Mouse (Mus musculus): Measurements from ENCODE around the gene Tanc1. TPM values are rescaled to one million over a fixed set of nuclear protein-coding genes. Genes with fewer than 3 reads are reported as not detected.

The Tanc1 gene
- polyA plus RNA-seq, 2 experiments, result 1.1 to 1.3 TPM

DNA sequence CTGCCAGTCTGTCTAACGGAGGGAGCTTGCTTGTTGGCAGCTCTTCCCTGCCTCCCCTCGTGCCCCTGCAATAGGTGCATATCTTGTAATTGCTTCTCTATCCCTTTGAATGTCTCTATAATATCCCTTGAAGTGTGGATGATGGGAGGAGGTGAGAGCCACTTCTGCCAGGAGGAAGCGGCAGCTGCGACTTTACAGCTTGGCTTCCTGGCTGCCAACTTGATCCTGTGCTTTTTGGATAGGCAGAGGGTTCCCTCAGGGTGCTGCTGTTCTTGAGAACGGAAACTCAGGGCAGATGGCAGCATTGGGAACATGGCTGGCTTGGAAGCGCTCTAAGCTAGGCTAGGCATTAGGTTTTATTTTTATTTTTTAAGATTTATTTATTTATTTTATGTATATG is 183.0 kb downstream of the Tanc1 start:
- TF ChIP-seq EP300 (IDR thresholded peaks at IDR 0.05; ENCODE audit: low read depth) (no peak), CTCF (IDR thresholded peaks at IDR 0.05; ENCODE audit: low read depth) (no peak)
- Histone ChIP-seq H3K27me3 (ENCODE audit: control insufficient read depth, insufficient read depth, low read length) (no peaks in the 10 kb centered on the region), H3K27ac (no peak overlapping the region), H3K36me3 (replicated peaks; ENCODE audit: control insufficient read depth, insufficient read depth, low read depth) (no peaks in the 10 kb centered on the region), H3K9ac (replicated peaks) (no peak overlapping the region), H3K4me2 (ENCODE audit: low read depth) (no peak overlapping the region), H3K4me3 (ENCODE audit: insufficient read depth in 1 of 2, low read depth in 2 of 2, low read length in 2 of 2) (no peak overlapping the region), H3K4me1 (replicated peaks; ENCODE audit: control insufficient read depth in 2 of 2, insufficient read depth in 2 of 2, low read length in 1 of 2) (peaks cover 0 to 4% of the 10 kb centered on the region in 2 experiments; a peak in 2 of 4 replicates), H3K9me3 (ENCODE audit: control insufficient read depth, low read length) (no peaks in the 10 kb centered on the region)
- DNase-seq (ENCODE audit: low read depth in 3 of 3, low spot score in 3 of 3) (no peak), ATAC-seq (ENCODE audit: insufficient read depth) (no peak)
- 73% methylated on average over 6 of the region's 6 CpGs for WGBS (ENCODE audit: insufficient replicate concordance)

DNA sequence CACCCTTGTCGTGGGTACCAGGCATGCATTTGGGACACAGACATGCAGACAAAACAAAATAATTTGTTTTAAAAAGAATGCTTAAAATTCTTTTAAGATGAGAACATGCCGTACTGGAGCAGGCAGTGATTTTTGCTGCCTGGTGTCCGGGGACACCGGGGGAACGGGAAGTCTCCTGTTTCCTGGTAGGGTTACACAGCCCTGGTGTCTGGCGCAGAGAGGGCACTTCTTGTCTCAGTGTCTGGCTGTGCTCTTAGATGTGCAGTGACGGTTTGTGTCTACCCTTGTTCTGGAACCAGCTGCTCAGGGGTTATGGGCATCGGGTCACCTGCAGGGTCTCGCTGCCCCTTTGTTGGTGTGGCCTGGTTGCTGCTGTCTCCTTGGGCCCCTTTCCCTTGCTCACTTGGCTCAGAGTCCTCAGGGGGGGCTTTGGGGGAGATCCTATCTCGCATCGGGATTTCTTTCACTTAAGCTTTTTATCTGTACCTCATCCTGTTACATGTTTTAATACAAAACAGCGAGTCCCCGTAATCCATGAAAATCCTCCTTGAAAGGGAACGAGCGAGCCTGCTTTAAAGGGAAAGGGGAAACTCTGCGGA is 187.2 kb downstream of the Tanc1 start:
- Histone ChIP-seq H3K27me3 (ENCODE audit: control insufficient read depth, insufficient read depth, low read length) (no peaks in the 10 kb centered on the region), H3K4me3 (ENCODE audit: insufficient read depth in 1 of 2, low read depth in 2 of 2, low read length in 2 of 2) (no peak overlapping the region), H3K4me1 (replicated peaks; ENCODE audit: control insufficient read depth in 2 of 2, insufficient read depth in 2 of 2, low read length in 1 of 2) (no peaks in the 10 kb centered on the region; a peak in 1 of 4 replicates), H3K36me3 (replicated peaks; ENCODE audit: control insufficient read depth, insufficient read depth, low read depth) (no peaks in the 10 kb centered on the region), H3K9ac (replicated peaks) (no peak overlapping the region), H3K27ac (no peak overlapping the region), H3K9me3 (ENCODE audit: control insufficient read depth, low read length) (no peaks in the 10 kb centered on the region), H3K4me2 (ENCODE audit: low read depth) (no peak overlapping the region)
- ATAC-seq (ENCODE audit: insufficient read depth), result no peak
- WGBS (ENCODE audit: insufficient replicate concordance), result 71% methylated on average over 16 of the region's 16 CpGs
- no peak for TF ChIP-seq EP300 (IDR thresholded peaks at IDR 0.05; ENCODE audit: low read depth)
- TF ChIP-seq CTCF (IDR thresholded peaks at IDR 0.05; ENCODE audit: low read depth), result no peak
- no peak for DNase-seq (ENCODE audit: low read depth in 3 of 3, low spot score in 3 of 3)

- WGBS (ENCODE audit: insufficient replicate concordance), result 68% methylated on average over 14 of the region's 14 CpGs
- ATAC-seq (ENCODE audit: insufficient read depth), result no peak
- Histone ChIP-seq H3K9ac (replicated peaks) (no peak overlapping the region), H3K27me3 (ENCODE audit: control insufficient read depth, insufficient read depth, low read length) (no peaks in the 10 kb centered on the region), H3K36me3 (replicated peaks; ENCODE audit: control insufficient read depth, insufficient read depth, low read depth) (no peaks in the 10 kb centered on the region), H3K9me3 (ENCODE audit: control insufficient read depth, low read length) (no peaks in the 10 kb centered on the region), H3K27ac (no peak overlapping the region), H3K4me2 (ENCODE audit: low read depth) (no peak overlapping the region), H3K4me1 (replicated peaks; ENCODE audit: control insufficient read depth in 2 of 2, insufficient read depth in 2 of 2, low read length in 1 of 2) (no peaks in the 10 kb centered on the region; a peak in 1 of 4 replicates), H3K4me3 (ENCODE audit: insufficient read depth in 1 of 2, low read depth in 2 of 2, low read length in 2 of 2) (no peak overlapping the region)
- TF ChIP-seq CTCF (IDR thresholded peaks at IDR 0.05; ENCODE audit: low read depth), result no peak
- no peak for TF ChIP-seq EP300 (IDR thresholded peaks at IDR 0.05; ENCODE audit: low read depth)
- no peak for DNase-seq (ENCODE audit: low read depth in 3 of 3, low spot score in 3 of 3)
These were observed 187.7 kb downstream of the Tanc1 start for GRCm38 (mm10) chr2:59799572-59799971.

DNA sequence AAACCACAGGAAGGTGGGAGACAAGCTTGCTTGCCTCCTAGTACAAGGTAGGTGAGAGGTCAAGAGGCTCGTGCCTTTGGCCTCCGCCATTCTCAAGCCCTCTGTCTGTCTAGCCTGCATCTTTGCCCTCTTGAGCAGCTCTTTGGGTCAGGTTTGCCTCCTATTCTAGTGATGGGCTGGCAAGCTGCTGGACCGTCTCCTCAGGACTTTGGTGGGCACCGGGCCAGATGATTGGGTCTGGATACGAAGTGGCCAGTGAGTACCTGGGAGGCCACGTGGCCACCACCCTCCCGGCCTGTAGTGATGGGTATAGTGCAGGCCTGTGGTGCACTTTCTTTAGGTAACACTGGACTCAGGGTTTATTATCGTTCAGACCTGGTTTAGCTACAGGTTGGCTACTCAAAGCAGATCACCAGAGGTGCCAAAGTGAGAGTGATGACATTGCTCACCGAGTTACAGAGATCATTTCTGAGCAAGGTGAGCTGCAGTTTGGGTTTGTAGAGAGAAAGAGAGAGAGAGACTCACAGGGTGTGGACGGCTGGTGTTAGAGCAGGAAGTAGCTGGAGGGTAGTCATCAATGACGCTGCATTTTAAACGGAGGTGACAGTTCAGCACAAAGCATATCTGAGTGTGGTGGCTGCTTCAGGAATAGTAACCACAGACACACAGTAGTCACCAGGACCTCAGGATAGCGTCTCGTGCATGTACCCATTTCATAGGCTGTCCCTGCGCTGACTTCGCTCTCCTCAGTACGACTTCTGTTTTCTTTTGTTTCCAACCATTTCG is 188.8 kb downstream of the Tanc1 start:
- DNase-seq (ENCODE audit: low read depth in 3 of 3, low spot score in 3 of 3), result no peak
- peak; percentile 37; the same call in 1 of the 2 replicates for ATAC-seq (ENCODE audit: insufficient read depth)
- H3K9ac ChIP-seq (replicated peaks), result no peak overlapping the region
- no peak overlapping the region for H3K4me3 ChIP-seq (ENCODE audit: insufficient read depth in 1 of 2, low read depth in 2 of 2, low read length in 2 of 2)
- H3K27ac ChIP-seq, result no peak overlapping the region
- TF ChIP-seq EP300 (IDR thresholded peaks at IDR 0.05; ENCODE audit: low read depth), result no peak
- TF ChIP-seq CTCF (IDR thresholded peaks at IDR 0.05; ENCODE audit: low read depth), result no peak
- H3K4me2 ChIP-seq (ENCODE audit: low read depth), result no peak overlapping the region
- no peaks in the 10 kb centered on the region for H3K27me3 ChIP-seq (ENCODE audit: control insufficient read depth, insufficient read depth, low read length)
- 49% methylated on average over 18 of the region's 18 CpGs for WGBS (ENCODE audit: insufficient replicate concordance)
- no peaks in the 10 kb centered on the region for H3K9me3 ChIP-seq (ENCODE audit: control insufficient read depth, low read length)
- no peaks in the 10 kb centered on the region for H3K36me3 ChIP-seq (replicated peaks; ENCODE audit: control insufficient read depth, insufficient read depth, low read depth)
- no peaks in the 10 kb centered on the region; a peak in 1 of 4 replicates for H3K4me1 ChIP-seq (replicated peaks; ENCODE audit: control insufficient read depth in 2 of 2, insufficient read depth in 2 of 2, low read length in 1 of 2)

DNA sequence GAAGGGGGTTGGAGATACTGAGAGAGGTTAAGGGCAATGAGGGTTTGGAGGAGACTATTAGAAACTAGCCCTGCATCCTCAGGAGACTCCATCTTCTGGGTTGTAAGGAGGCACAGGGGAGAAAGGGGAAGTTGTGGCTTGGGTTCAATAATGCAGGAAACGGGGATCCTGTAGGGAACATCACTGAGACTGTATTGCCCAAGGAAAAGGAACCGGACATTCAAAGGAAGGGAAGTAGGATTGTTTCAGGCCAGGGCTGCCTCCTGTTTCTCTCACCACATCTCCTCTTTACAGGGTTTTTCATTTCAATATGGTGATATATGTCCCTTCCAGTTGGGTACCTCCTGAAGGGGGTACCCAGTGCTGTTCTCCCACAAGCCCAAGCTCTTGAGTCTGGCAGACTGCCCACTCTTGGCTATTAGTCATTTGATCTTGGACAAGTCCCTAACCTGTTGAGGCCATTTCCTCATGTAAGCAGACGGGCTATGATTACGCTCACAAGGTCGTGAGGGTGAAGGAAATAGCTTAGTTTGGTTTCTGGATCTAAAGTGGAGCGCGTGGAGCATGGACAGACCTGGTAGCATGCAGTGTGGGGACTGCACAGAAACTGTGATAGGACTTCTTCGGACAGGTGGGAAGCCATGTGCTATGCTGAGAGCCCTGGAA is 191.0 kb downstream of the Tanc1 start:
- no peak for ATAC-seq (ENCODE audit: insufficient read depth)
- H3K4me3 ChIP-seq (ENCODE audit: insufficient read depth in 1 of 2, low read depth in 2 of 2, low read length in 2 of 2), result no peak overlapping the region

More for the DNA sequence above, 191.0 kb downstream of the Tanc1 start:
- Histone ChIP-seq H3K4me2 (ENCODE audit: low read depth) (no peak overlapping the region), H3K27ac (no peak overlapping the region), H3K9me3 (ENCODE audit: control insufficient read depth, low read length) (no peaks in the 10 kb centered on the region), H3K36me3 (replicated peaks; ENCODE audit: control insufficient read depth, insufficient read depth, low read depth) (no peaks in the 10 kb centered on the region), H3K27me3 (ENCODE audit: control insufficient read depth, insufficient read depth, low read length) (no peaks in the 10 kb centered on the region), H3K4me1 (replicated peaks; ENCODE audit: control insufficient read depth in 2 of 2, insufficient read depth in 2 of 2, low read length in 1 of 2) (no peaks in the 10 kb centered on the region; a peak in 1 of 4 replicates), H3K9ac (replicated peaks) (no peak overlapping the region)
- TF ChIP-seq EP300 (IDR thresholded peaks at IDR 0.05; ENCODE audit: low read depth) (no peak), CTCF (IDR thresholded peaks at IDR 0.05; ENCODE audit: low read depth) (no peak)
- WGBS (ENCODE audit: insufficient replicate concordance), result 52% methylated on average over 8 of the region's 8 CpGs
- DNase-seq (ENCODE audit: low read depth in 3 of 3, low spot score in 3 of 3), result no peak
